Mouse (Mus musculus): ENCODE results near the gene Vmp1. TPM values are rescaled to one million over a fixed set of nuclear protein-coding genes. Genes with fewer than 3 reads are reported as not detected.

Gene Vmp1
- total RNA-seq, 1 experiment from 2014 or later: 140 TPM

- no peak for ATAC-seq (replicated peaks; ENCODE audit: insufficient number of reproducible peaks, low FRiP score, low TSS enrichment, poor library complexity, severe bottlenecking)
Observed at GRCm38 (mm10) chr11:86646885-86647459, 36.7 kb downstream of the Vmp1 start.

GRCm38 (mm10) chr11:86646136-86646834 is 37.4 kb downstream of the Vmp1 start:
- no peak for ATAC-seq (replicated peaks; ENCODE audit: insufficient number of reproducible peaks, low FRiP score, low TSS enrichment, poor library complexity, severe bottlenecking)

GRCm38 (mm10) chr11:86644553-86644952 is 39.1 kb downstream of the Vmp1 start:
- ATAC-seq (replicated peaks; ENCODE audit: insufficient number of reproducible peaks, low FRiP score, low TSS enrichment, poor library complexity, severe bottlenecking): no peak

- ATAC-seq (replicated peaks; ENCODE audit: insufficient number of reproducible peaks, low FRiP score, low TSS enrichment, poor library complexity, severe bottlenecking): no peak
Observed at GRCm38 (mm10) chr11:86641714-86642113, 41.9 kb downstream of the Vmp1 start.

- no peak for ATAC-seq (replicated peaks; ENCODE audit: insufficient number of reproducible peaks, low FRiP score, low TSS enrichment, poor library complexity, severe bottlenecking)
Observed at GRCm38 (mm10) chr11:86637697-86638096, 45.9 kb downstream of the Vmp1 start.

- ATAC-seq (replicated peaks; ENCODE audit: insufficient number of reproducible peaks, low FRiP score, low TSS enrichment, poor library complexity, severe bottlenecking): no peak
Observed at GRCm38 (mm10) chr11:86634396-86634795, 49.2 kb downstream of the Vmp1 start.

- no peak for ATAC-seq (replicated peaks; ENCODE audit: insufficient number of reproducible peaks, low FRiP score, low TSS enrichment, poor library complexity, severe bottlenecking)
Observed at GRCm38 (mm10) chr11:86629941-86630340, 53.7 kb downstream of the Vmp1 start.

- no peak for ATAC-seq (replicated peaks; ENCODE audit: insufficient number of reproducible peaks, low FRiP score, low TSS enrichment, poor library complexity, severe bottlenecking)
Observed at GRCm38 (mm10) chr11:86629445-86629844, 54.2 kb downstream of the Vmp1 start.

- ATAC-seq (replicated peaks; ENCODE audit: insufficient number of reproducible peaks, low FRiP score, low TSS enrichment, poor library complexity, severe bottlenecking): no peak
Observed at GRCm38 (mm10) chr11:86628448-86628847, 55.2 kb downstream of the Vmp1 start.

- ATAC-seq (replicated peaks; ENCODE audit: insufficient number of reproducible peaks, low FRiP score, low TSS enrichment, poor library complexity, severe bottlenecking): no peak
Observed at GRCm38 (mm10) chr11:86627649-86628048, 56.0 kb downstream of the Vmp1 start.

- no peak for ATAC-seq (replicated peaks; ENCODE audit: insufficient number of reproducible peaks, low FRiP score, low TSS enrichment, poor library complexity, severe bottlenecking)
Observed at GRCm38 (mm10) chr11:86626714-86627113, 56.9 kb downstream of the Vmp1 start.

GRCm38 (mm10) chr11:86624237-86624941 is 59.2 kb downstream of the Vmp1 start:
- peak; percentile 82 for ATAC-seq (replicated peaks; ENCODE audit: insufficient number of reproducible peaks, low FRiP score, low TSS enrichment, poor library complexity, severe bottlenecking)

- no peak for ATAC-seq (replicated peaks; ENCODE audit: insufficient number of reproducible peaks, low FRiP score, low TSS enrichment, poor library complexity, severe bottlenecking)
Observed at GRCm38 (mm10) chr11:86623402-86624010, 60.1 kb downstream of the Vmp1 start.

- no peak for ATAC-seq (replicated peaks; ENCODE audit: insufficient number of reproducible peaks, low FRiP score, low TSS enrichment, poor library complexity, severe bottlenecking)
Observed at GRCm38 (mm10) chr11:86622191-86622912, 61.3 kb downstream of the Vmp1 start.

GRCm38 (mm10) chr11:86621139-86621538 is 62.5 kb downstream of the Vmp1 start:
- ATAC-seq (replicated peaks; ENCODE audit: insufficient number of reproducible peaks, low FRiP score, low TSS enrichment, poor library complexity, severe bottlenecking): no peak

- no peak for ATAC-seq (replicated peaks; ENCODE audit: insufficient number of reproducible peaks, low FRiP score, low TSS enrichment, poor library complexity, severe bottlenecking)
Observed at GRCm38 (mm10) chr11:86618548-86619335, 64.9 kb downstream of the Vmp1 start.

GRCm38 (mm10) chr11:86614607-86615006 is 69.0 kb downstream of the Vmp1 start:
- ATAC-seq (replicated peaks; ENCODE audit: insufficient number of reproducible peaks, low FRiP score, low TSS enrichment, poor library complexity, severe bottlenecking): no peak

GRCm38 (mm10) chr11:86614056-86614530 is 69.5 kb downstream of the Vmp1 start:
- peak; percentile 99 for ATAC-seq (replicated peaks; ENCODE audit: insufficient number of reproducible peaks, low FRiP score, low TSS enrichment, poor library complexity, severe bottlenecking)
